Mouse (Mus musculus): ENCODE results near the gene Arpc4. TPM values are rescaled to one million over a fixed set of nuclear protein-coding genes. Genes with fewer than 3 reads are reported as not detected.
"Not testable (repeated sequence)": the region's sequence is repeated elsewhere in the genome, so short reads cannot be mapped to it uniquely, and the experiment has no call there.

Arpc4 gene
- polyA plus RNA-seq (2015; fragmentation: Nextera tagmentation; extraction: Ambion mirVana) = 262 and 272 TPM in 2 replicates

GRCm38 (mm10) chr6:113377496-113378385 is at the start of gene Arpc4, which contains the start of gene Tada3:
Gene Arpc4, plus strand, starts transcription at chr6:113378115.
Gene Tada3, minus strand, starts transcription at chr6:113377883.
- Histone ChIP-seq H3K4me2 (peak within 1 kb of the TSS; percentile 88), H3K27ac (peak within 1 kb of the TSS; percentile 93), H3K36me3 (peaks cover 58% of the 10 kb centered on the region), H3K4me1 (replicated peaks) (peaks cover 69% of the 10 kb centered on the region), H3K9ac (peak within 1 kb of the TSS; percentile 98), H3K9me3 (replicated peaks) (no peaks in the 10 kb centered on the region), H3K27me3 (no peaks in the 10 kb centered on the region), H3K4me3 (replicated peaks) (peak within 1 kb of the TSS; percentile 99)
- DNase-seq (peak; percentile 90), ATAC-seq (ENCODE audit: low read depth) (peak; percentile 93)
- WGBS (ENCODE audit: insufficient replicate concordance) = under 1% methylated on average over 60 of the region's 61 CpGs

GRCm38 (mm10) chr6:113329396-113329795 is 48.5 kb upstream of the Arpc4 start:
- Histone ChIP-seq H3K27me3 (no peaks in the 10 kb centered on the region), H3K9ac (no peak overlapping the region; the same call in 1 of the 2 replicates), H3K9me3 (replicated peaks) (no peaks in the 10 kb centered on the region), H3K4me3 (replicated peaks) (no peak overlapping the region), H3K36me3 (peaks cover 41% of the 10 kb centered on the region), H3K4me1 (replicated peaks) (peaks cover 46% of the 10 kb centered on the region), H3K4me2 (no peak overlapping the region), H3K27ac (no peak overlapping the region)
- DNase-seq (no peak), ATAC-seq (ENCODE audit: low read depth) (no peak)
- WGBS (ENCODE audit: insufficient replicate concordance) = 61% methylated on average over 1 of the region's 1 CpGs

GRCm38 (mm10) chr6:113330547-113330946 is 47.4 kb upstream of the Arpc4 start:
- H3K9me3 ChIP-seq (replicated peaks) = no peaks in the 10 kb centered on the region
- peaks cover 42% of the 10 kb centered on the region for H3K4me1 ChIP-seq (replicated peaks)
- no peak overlapping the region for H3K4me3 ChIP-seq (replicated peaks)
- ATAC-seq (ENCODE audit: low read depth) = no peak
- no peak overlapping the region for H3K4me2 ChIP-seq
- peaks cover 43% of the 10 kb centered on the region for H3K36me3 ChIP-seq
- no peaks in the 10 kb centered on the region for H3K27me3 ChIP-seq
- H3K9ac ChIP-seq = no peak overlapping the region
- H3K27ac ChIP-seq = no peak overlapping the region
- no peak for DNase-seq
- 12% methylated on average over 2 of the region's 2 CpGs for WGBS (ENCODE audit: insufficient replicate concordance)

- H3K27me3 ChIP-seq = no peaks in the 10 kb centered on the region
- ATAC-seq (ENCODE audit: low read depth) (no peak), DNase-seq (no peak)
- H3K9ac ChIP-seq = no peak overlapping the region
- no peak overlapping the region for H3K4me3 ChIP-seq (replicated peaks)
- H3K36me3 ChIP-seq = peaks cover 50% of the 10 kb centered on the region
- H3K9me3 ChIP-seq (replicated peaks) = no peaks in the 10 kb centered on the region
- WGBS (ENCODE audit: insufficient replicate concordance) = 76% methylated on average over 11 of the region's 11 CpGs
- H3K27ac ChIP-seq = no peak overlapping the region
- no peak overlapping the region for H3K4me2 ChIP-seq
- peaks cover 38% of the 10 kb centered on the region for H3K4me1 ChIP-seq (replicated peaks)
These were observed 46.2 kb upstream of the Arpc4 start for GRCm38 (mm10) chr6:113331721-113332120.

GRCm38 (mm10) chr6:113332734-113333133 is 45.2 kb upstream of the Arpc4 start:
- H3K27me3 ChIP-seq; DNase-seq; ATAC-seq (ENCODE audit: low read depth); H3K9me3 ChIP-seq (replicated peaks); H3K4me3 ChIP-seq (replicated peaks); H3K9ac ChIP-seq; H3K4me2 ChIP-seq; H3K27ac ChIP-seq: not testable (repeated sequence)
- WGBS (ENCODE audit: insufficient replicate concordance) = 76% methylated on average over 6 of the region's 6 CpGs
- peaks cover 50% of the 10 kb centered on the region for H3K36me3 ChIP-seq
- peaks cover 39% of the 10 kb centered on the region for H3K4me1 ChIP-seq (replicated peaks)

- no peak overlapping the region; the same call in 1 of the 2 replicates for H3K27ac ChIP-seq
- 81% methylated on average over 14 of the region's 14 CpGs for WGBS (ENCODE audit: insufficient replicate concordance)
- no peak overlapping the region for H3K9ac ChIP-seq
- ATAC-seq (ENCODE audit: low read depth) (no peak), DNase-seq (no peak)
- no peaks in the 10 kb centered on the region for H3K9me3 ChIP-seq (replicated peaks)
- H3K36me3 ChIP-seq = peaks cover 50% of the 10 kb centered on the region
- H3K4me3 ChIP-seq (replicated peaks) = no peak overlapping the region
- no peak overlapping the region for H3K4me2 ChIP-seq
- H3K4me1 ChIP-seq (replicated peaks) = peaks cover 33% of the 10 kb centered on the region
- no peaks in the 10 kb centered on the region for H3K27me3 ChIP-seq
These were observed 44.6 kb upstream of the Arpc4 start for GRCm38 (mm10) chr6:113333137-113333950.

- DNase-seq (no peak), ATAC-seq (ENCODE audit: low read depth) (no peak)
- no peaks in the 10 kb centered on the region for H3K27me3 ChIP-seq
- H3K9ac ChIP-seq = no peak overlapping the region
- no peak overlapping the region for H3K4me3 ChIP-seq (replicated peaks)
- H3K4me1 ChIP-seq (replicated peaks) = peaks cover 27% of the 10 kb centered on the region
- no peak overlapping the region for H3K4me2 ChIP-seq
- 69% methylated on average over 6 of the region's 6 CpGs for WGBS (ENCODE audit: insufficient replicate concordance)
- H3K27ac ChIP-seq = no peak overlapping the region
- H3K36me3 ChIP-seq = peaks cover 48% of the 10 kb centered on the region
- H3K9me3 ChIP-seq (replicated peaks) = no peaks in the 10 kb centered on the region
These were observed 43.7 kb upstream of the Arpc4 start for GRCm38 (mm10) chr6:113334216-113334615.

GRCm38 (mm10) chr6:113336852-113337620 is 40.9 kb upstream of the Arpc4 start:
- Histone ChIP-seq H3K4me1 (replicated peaks) (peaks cover 20% of the 10 kb centered on the region), H3K36me3 (peaks cover 40% of the 10 kb centered on the region), H3K27me3 (no peaks in the 10 kb centered on the region), H3K4me3 (replicated peaks) (no peak overlapping the region), H3K9ac (no peak overlapping the region), H3K9me3 (replicated peaks) (no peaks in the 10 kb centered on the region), H3K4me2 (no peak overlapping the region), H3K27ac (no peak overlapping the region)
- no peak for DNase-seq
- ATAC-seq (ENCODE audit: low read depth) = peak; percentile 54; the same call in 1 of the 2 replicates
- 25% methylated on average over 8 of the region's 8 CpGs for WGBS (ENCODE audit: insufficient replicate concordance)

GRCm38 (mm10) chr6:113341574-113341973 is 36.3 kb upstream of the Arpc4 start:
- H3K9me3 ChIP-seq (replicated peaks) = no peaks in the 10 kb centered on the region
- peaks cover 27% of the 10 kb centered on the region for H3K4me1 ChIP-seq (replicated peaks)
- 50% methylated on average over 6 of the region's 6 CpGs for WGBS (ENCODE audit: insufficient replicate concordance)
- peaks cover 3% of the 10 kb centered on the region; the same call in 1 of the 2 replicates for H3K36me3 ChIP-seq
- no peak overlapping the region for H3K4me2 ChIP-seq
- no peak overlapping the region for H3K4me3 ChIP-seq (replicated peaks)
- DNase-seq = no peak
- H3K27me3 ChIP-seq = no peaks in the 10 kb centered on the region
- no peak for ATAC-seq (ENCODE audit: low read depth)
- no peak overlapping the region for H3K9ac ChIP-seq
- no peak overlapping the region for H3K27ac ChIP-seq

GRCm38 (mm10) chr6:113342297-113342696 is 35.6 kb upstream of the Arpc4 start:
- Histone ChIP-seq H3K27ac (no peak overlapping the region), H3K27me3 (no peaks in the 10 kb centered on the region), H3K4me3 (replicated peaks) (no peak overlapping the region; the same call in 1 of the 2 replicates), H3K36me3 (peaks cover 3% of the 10 kb centered on the region; the same call in 1 of the 2 replicates), H3K4me1 (replicated peaks) (peaks cover 22% of the 10 kb centered on the region), H3K9me3 (replicated peaks) (no peaks in the 10 kb centered on the region), H3K9ac (no peak overlapping the region), H3K4me2 (peak overlapping the region; percentile 71; the same call in 1 of the 2 replicates)
- ATAC-seq (ENCODE audit: low read depth) (no peak), DNase-seq (no peak)
- WGBS (ENCODE audit: insufficient replicate concordance) = 38% methylated on average over 4 of the region's 7 CpGs

Measured in liver, embryonic 13.5 days (tissue).